Mouse (Mus musculus): ENCODE results near the gene Map2k5. TPM values are rescaled to one million over a fixed set of nuclear protein-coding genes. Genes with fewer than 3 reads are reported as not detected.
A peak's percentile ranks its signal among the peaks of the same experiment; 100 is the strongest.

Gene Map2k5
- total RNA-seq, 2 experiments from 2014 or later, result 35.3 to 36.2 TPM

GRCm38 (mm10) chr9:63346029-63346428, 31.7 kb downstream of the Map2k5 start:
- no peak for DNase-seq (ENCODE audit: low spot score in 2 of 2)

- no peak for DNase-seq (ENCODE audit: low spot score in 2 of 2)
Measured at GRCm38 (mm10) chr9:63341761-63342160, 35.9 kb downstream of the Map2k5 start.

GRCm38 (mm10) chr9:63339256-63339655, 38.4 kb downstream of the Map2k5 start:
- no peak for DNase-seq (ENCODE audit: low spot score in 2 of 2)

GRCm38 (mm10) chr9:63338716-63339115, 39.0 kb downstream of the Map2k5 start:
- DNase-seq (ENCODE audit: low spot score in 2 of 2), result no peak

- DNase-seq (ENCODE audit: low spot score in 2 of 2), result no peak
Measured at GRCm38 (mm10) chr9:63335816-63336215, 41.9 kb downstream of the Map2k5 start.

- no peak for DNase-seq (ENCODE audit: low spot score in 2 of 2)
Measured at GRCm38 (mm10) chr9:63333074-63333473, 44.6 kb downstream of the Map2k5 start.

- no peak for DNase-seq (ENCODE audit: low spot score in 2 of 2)
Measured at GRCm38 (mm10) chr9:63331246-63331645, 46.5 kb downstream of the Map2k5 start.

GRCm38 (mm10) chr9:63328958-63329685, 48.6 kb downstream of the Map2k5 start:
- no peak for DNase-seq (ENCODE audit: low spot score in 2 of 2)

GRCm38 (mm10) chr9:63315231-63315630, 62.5 kb downstream of the Map2k5 start:
- DNase-seq (ENCODE audit: low spot score in 2 of 2), result no peak

GRCm38 (mm10) chr9:63314126-63314525, 63.6 kb downstream of the Map2k5 start:
- DNase-seq (ENCODE audit: low spot score in 2 of 2), result no peak

GRCm38 (mm10) chr9:63309956-63310355, 67.7 kb downstream of the Map2k5 start:
- no peak for DNase-seq (ENCODE audit: low spot score in 2 of 2)

- DNase-seq (ENCODE audit: low spot score in 2 of 2), result no peak
Measured at GRCm38 (mm10) chr9:63309008-63309407, 68.7 kb downstream of the Map2k5 start.

GRCm38 (mm10) chr9:63308441-63308840, 69.3 kb downstream of the Map2k5 start:
- no peak for DNase-seq (ENCODE audit: low spot score in 2 of 2)

GRCm38 (mm10) chr9:63302511-63302910, 75.2 kb downstream of the Map2k5 start:
- no peak for DNase-seq (ENCODE audit: low spot score in 2 of 2)

GRCm38 (mm10) chr9:63298656-63299055, 79.0 kb downstream of the Map2k5 start:
- no peak for DNase-seq (ENCODE audit: low spot score in 2 of 2)

- DNase-seq (ENCODE audit: low spot score in 2 of 2), result peak; percentile 20 to 37
Measured at GRCm38 (mm10) chr9:63295551-63295958, 82.1 kb downstream of the Map2k5 start.

GRCm38 (mm10) chr9:63294846-63295245, 82.9 kb downstream of the Map2k5 start:
- no peak for DNase-seq (ENCODE audit: low spot score in 2 of 2)

GRCm38 (mm10) chr9:63293781-63294480, 83.8 kb downstream of the Map2k5 start:
- DNase-seq (ENCODE audit: low spot score in 2 of 2), result no peak

GRCm38 (mm10) chr9:63288676-63289075, 89.0 kb downstream of the Map2k5 start:
- DNase-seq (ENCODE audit: low spot score in 2 of 2), result no peak

- peak; percentile 19 to 48 for DNase-seq (ENCODE audit: low spot score in 2 of 2)
Measured at GRCm38 (mm10) chr9:63284392-63284791, 93.3 kb downstream of the Map2k5 start.

- no peak for DNase-seq (ENCODE audit: low spot score in 2 of 2)
Measured at GRCm38 (mm10) chr9:63281996-63282395, 95.7 kb downstream of the Map2k5 start.

GRCm38 (mm10) chr9:63281086-63281485, 96.6 kb downstream of the Map2k5 start:
- no peak for DNase-seq (ENCODE audit: low spot score in 2 of 2)

- DNase-seq (ENCODE audit: low spot score in 2 of 2), result no peak
Measured at GRCm38 (mm10) chr9:63273781-63274180, 103.9 kb downstream of the Map2k5 start.
